Mouse (Mus musculus) naive thymus-derived CD4-positive, alpha-beta T cell, adult 5 months (primary cell): ENCODE data around the gene Orc5. TPM values are rescaled to one million over a fixed set of nuclear protein-coding genes. Genes with fewer than 3 reads are reported as not detected.

ENCODE experiments used
- polyA plus RNA-seq: library from polyadenylated mRNA; unstranded; fragments of 100-300 nt; shearing (Covaris generic); gene quantifications from one replicate; pipeline ENCODE4 v1.2.1, GENCODE M21; 2017

The Orc5 gene
- polyA plus RNA-seq, result 41.8 TPM

DNA sequence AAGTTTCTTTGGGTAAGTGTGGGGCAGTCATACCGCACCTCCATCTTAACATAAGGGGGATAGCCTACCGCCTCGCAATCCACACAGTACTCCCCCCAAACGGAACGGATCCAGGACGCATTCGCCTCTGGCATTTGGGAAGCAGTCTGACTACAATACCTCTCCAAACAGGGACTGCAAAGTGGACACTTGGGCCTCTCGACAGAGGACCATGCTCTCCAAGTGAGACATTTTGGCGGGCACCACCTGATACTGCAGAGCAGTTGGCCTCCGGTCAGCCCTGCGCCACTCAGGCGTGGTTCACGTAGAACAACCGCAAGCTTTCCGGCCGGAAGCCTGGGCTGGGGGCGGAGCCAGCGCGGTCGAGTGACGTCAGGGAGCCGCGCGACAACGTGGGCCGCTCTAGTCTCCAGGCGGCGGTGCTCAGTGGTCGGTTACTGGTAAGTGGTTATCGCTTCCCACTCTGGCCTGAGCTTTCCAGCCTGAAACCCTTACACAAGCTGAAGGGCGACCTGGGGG is at the start of gene Orc5:
Orc5 (minus strand) TSS at position 397 of the 519 bp plus-strand sequence.

Other genes starting within 250 kb of the Orc5 start
- gene Reln, start 205.7 kb downstream of the Orc5 start, polyA plus RNA-seq, result 0.22 TPM
- 0.15 TPM for gene Lhfpl3, start 195.6 kb upstream of the Orc5 start, polyA plus RNA-seq